Mouse (Mus musculus) spleen, adult 2 months (tissue): ENCODE measurements around the gene Astn2.

Experiments used
- CTCF ChIP-seq: fragments of 200-500 bp; IDR thresholded peaks from 2 replicates; pipeline ENCODE4 v1.5.1; 2011; ENCODE audit warnings: mild to moderate bottlenecking, inconsistent platforms; ENCODE audit not compliant: insufficient read depth, insufficient read length, insufficient replicate concordance; ENCODE audit errors: extremely low read depth
- POLR2A ChIP-seq: fragments of 200-500 bp; IDR thresholded peaks from 2 replicates; pipeline ENCODE4 v1.6.1; 2011; ENCODE audit warnings: low read depth, low read length, inconsistent platforms

GRCm38 (mm10) chr4:65724414-65724813 is 680.0 kb downstream of the Astn2 start:
- no peak for TF ChIP-seq CTCF
- no peak for TF ChIP-seq POLR2A
